Mouse (Mus musculus) lung, postnatal 10 days (tissue): ENCODE measurements around the gene Lhx2.

Experiments
- DNase-seq: peaks from one replicate; pipeline ENCODE4 v3.0.0; 2021

Lhx2 gene

GRCm38 (mm10) chr2:38338990-38339909 lies at the start of gene Lhx2:
Gene Lhx2, plus strand, starts transcription at chr2:38339281.
- no peak for DNase-seq

- peak; percentile 6 for DNase-seq
These were observed 47.6 kb upstream of the Lhx2 start for GRCm38 (mm10) chr2:38291526-38291925.

DNA sequence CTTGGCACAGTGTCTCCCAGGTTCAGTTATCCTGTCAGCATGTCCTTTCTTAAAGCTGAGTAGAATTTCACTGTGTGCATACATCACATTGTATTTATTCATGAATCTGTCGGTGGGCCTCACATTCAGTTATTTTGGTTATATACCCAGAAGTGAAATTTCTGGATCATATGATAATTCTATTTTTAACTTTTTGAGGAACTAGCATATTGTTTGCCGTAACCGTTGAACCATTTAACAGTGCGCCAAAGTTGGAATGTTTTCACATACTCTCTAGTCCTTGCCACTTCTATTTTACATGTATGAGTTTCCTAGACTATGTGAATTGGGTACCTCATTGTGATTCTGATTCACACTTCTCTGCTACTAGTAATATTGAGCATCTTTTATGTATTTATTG lies 43.1 kb upstream of the Lhx2 start:
- DNase-seq, result no peak

- DNase-seq, result no peak
These were observed 38.1 kb upstream of the Lhx2 start for GRCm38 (mm10) chr2:38300941-38301340.

DNA sequence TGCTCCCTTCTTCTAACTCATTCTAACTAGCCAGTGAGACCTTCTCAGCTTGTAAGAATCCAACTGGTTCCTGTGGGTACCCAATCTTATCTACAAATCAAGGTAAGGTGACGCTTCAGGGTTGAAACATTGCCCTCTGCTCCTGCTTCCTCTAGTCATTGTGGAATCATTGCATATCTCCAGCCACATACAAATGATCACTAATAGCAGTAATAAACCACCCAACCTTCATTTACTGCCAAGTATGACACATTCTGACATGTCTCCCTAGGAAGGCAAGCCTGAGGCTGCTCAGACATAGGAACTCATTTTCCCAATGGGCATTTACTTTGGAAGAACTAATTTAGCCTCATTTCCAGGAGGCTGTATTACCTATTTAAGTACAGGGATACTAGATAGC lies 33.9 kb upstream of the Lhx2 start:
- DNase-seq, result no peak

GRCm38 (mm10) chr2:38312921-38313320 lies 26.2 kb upstream of the Lhx2 start:
- DNase-seq, result no peak

- no peak for DNase-seq
These were observed 25.7 kb upstream of the Lhx2 start for GRCm38 (mm10) chr2:38313399-38313798.

- DNase-seq, result no peak
These were observed 20.0 kb upstream of the Lhx2 start for GRCm38 (mm10) chr2:38319086-38319485.

DNA sequence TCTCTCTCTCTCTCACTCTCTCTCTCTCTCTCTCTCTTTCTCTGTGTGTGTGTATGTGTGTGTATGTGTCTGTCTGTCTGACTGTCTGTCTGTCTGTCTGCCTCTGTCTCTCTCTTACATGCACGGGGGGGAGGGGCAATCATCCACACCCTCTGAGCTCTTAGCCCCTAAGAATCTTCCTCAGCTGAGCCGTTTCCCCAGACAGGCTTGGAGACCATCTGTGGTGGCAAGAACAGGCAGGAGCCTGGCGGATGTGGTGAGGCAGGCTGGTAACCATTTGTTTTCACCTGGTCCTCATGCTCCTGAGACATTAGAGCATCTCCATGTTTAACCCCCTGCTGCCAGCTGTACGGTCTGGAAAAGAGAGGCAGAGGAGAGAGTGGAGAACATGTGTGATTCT lies 18.2 kb upstream of the Lhx2 start:
- DNase-seq, result no peak

GRCm38 (mm10) chr2:38323380-38323779 lies 15.7 kb upstream of the Lhx2 start:
- no peak for DNase-seq

DNA sequence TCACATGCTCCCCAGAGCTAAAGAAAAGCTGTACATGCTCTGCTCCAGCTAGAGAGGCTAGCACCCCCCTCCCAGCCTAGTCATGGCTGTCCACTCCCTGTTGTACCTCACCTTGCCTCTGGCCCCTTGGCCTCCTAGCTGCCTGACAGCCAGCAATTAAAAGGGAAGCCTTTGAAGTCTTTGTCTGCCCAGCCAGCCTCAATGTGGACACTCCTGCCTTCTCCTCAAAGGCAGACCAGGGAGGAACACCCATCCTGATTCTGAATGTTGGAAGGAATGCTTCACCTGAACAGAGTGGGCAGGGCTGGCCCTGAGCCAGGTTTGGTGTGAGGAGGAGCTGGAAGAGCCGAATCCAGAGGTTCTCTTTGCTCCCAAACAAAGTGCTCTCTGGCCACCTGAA lies 12.4 kb upstream of the Lhx2 start:
- no peak for DNase-seq

DNA sequence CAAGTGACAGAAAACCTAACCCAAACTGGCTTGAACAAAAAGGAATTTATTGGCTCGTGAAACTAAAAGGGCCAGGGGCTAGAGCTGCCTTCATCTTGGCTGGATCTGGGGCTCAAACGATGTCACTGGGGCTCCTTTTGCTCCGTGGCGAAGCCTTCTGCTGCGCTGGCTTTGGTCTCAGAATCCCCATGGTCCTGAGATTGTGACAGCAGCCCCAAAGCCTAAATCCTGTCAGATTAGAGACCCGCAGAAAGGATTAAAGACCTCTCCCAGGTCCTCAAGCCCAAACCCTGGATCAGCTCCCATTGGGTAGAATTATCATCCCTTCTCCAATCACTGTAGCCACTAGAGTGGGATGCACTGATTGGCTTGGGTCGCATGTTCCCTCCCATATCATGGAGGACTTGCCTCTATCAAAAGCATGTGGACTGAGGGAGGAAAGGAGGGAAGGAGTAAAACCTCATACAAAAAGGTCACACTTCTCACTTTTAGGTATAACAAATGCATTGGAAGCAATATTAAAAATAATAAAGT lies 5.4 kb upstream of the Lhx2 start:
- no peak for DNase-seq

- no peak for DNase-seq
These were observed 2.5 kb upstream of the Lhx2 start for GRCm38 (mm10) chr2:38336606-38337005.

- no peak for DNase-seq
These were observed 1.9 kb upstream of the Lhx2 start for GRCm38 (mm10) chr2:38337091-38337640.

- DNase-seq, result no peak
These were observed 1.4 kb upstream of the Lhx2 start for GRCm38 (mm10) chr2:38337681-38338080.

DNA sequence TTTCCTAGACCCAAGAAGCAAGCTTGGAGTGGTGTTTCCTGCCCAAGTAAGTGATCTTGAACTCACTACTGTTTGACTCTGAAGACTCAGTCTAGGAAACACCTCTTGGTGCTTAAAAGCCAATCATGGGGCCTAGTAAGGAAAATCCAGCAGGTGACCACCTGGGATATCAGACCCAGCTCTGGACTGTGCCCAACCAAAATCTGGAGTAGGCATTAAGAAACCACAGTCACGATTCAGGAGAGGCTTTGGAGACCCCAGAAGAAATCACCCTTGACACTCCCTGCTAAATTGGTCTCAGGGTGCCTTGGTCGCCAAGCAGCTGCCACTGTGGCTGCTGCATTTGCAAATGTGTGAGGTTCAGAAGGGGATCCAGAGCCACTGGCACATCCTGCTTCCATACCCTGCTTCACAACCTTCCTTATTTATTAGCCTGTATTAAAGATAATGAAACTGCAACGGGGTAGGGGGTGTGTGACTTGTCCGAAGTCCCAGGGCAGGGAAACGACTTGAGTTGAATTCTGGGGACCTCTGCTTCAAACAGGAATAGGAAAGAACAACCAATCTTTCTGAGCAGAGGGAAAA lies 641 bp upstream of the Lhx2 start:
- DNase-seq, result no peak

- DNase-seq, result no peak
These were observed 987 bp downstream of the Lhx2 start for GRCm38 (mm10) chr2:38339910-38340625.

DNA sequence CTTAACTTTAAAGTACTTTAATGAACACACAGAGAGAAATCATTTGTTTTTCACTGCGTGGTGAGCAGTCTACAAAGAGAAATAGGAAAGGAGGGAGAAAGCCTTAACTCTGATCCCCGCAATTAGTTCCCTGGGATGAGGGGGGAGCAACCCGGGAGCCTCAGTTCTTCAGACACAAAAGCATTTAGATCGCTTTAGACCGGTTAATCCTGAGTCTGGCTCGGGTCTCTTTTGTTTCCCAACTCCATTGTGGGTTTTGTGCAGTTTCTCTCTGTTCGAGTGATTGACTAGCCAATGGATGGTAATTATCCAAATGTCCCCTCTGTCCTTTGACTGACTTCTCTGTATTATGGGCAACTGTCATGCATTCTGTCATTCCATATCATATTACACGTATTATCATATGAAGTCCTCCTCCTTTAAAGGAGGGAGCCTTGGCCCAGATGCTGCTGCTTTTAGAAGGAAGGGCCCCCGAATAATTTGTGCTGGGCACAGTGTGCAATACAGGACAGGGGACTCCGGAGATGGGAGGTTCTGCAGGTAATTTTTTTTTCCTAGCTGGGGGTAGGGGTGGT lies 1.6 kb downstream of the Lhx2 start:
- DNase-seq, result no peak

- DNase-seq, result no peak
These were observed 4.5 kb downstream of the Lhx2 start for GRCm38 (mm10) chr2:38343573-38343972.

DNA sequence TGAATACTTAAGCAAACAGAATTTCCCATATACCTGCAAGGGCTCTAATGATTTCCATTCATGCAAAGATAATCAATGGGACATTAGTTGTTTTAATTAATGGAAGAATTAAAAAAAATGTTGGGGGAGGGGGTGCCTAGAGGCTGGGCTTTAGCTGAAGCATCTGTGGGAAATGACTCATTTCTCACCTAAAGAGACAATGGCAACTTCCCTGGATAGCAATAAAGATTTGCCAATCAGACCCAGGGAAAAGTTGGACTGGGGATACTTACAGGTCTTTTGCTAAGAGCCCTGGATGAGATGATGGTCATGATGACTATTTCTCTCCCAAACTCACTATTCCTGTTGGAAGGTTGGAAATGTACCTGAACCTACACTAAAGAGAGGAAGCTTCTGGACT lies 5.6 kb downstream of the Lhx2 start:
- no peak for DNase-seq

GRCm38 (mm10) chr2:38346417-38346816 lies 7.3 kb downstream of the Lhx2 start:
- DNase-seq, result no peak

DNA sequence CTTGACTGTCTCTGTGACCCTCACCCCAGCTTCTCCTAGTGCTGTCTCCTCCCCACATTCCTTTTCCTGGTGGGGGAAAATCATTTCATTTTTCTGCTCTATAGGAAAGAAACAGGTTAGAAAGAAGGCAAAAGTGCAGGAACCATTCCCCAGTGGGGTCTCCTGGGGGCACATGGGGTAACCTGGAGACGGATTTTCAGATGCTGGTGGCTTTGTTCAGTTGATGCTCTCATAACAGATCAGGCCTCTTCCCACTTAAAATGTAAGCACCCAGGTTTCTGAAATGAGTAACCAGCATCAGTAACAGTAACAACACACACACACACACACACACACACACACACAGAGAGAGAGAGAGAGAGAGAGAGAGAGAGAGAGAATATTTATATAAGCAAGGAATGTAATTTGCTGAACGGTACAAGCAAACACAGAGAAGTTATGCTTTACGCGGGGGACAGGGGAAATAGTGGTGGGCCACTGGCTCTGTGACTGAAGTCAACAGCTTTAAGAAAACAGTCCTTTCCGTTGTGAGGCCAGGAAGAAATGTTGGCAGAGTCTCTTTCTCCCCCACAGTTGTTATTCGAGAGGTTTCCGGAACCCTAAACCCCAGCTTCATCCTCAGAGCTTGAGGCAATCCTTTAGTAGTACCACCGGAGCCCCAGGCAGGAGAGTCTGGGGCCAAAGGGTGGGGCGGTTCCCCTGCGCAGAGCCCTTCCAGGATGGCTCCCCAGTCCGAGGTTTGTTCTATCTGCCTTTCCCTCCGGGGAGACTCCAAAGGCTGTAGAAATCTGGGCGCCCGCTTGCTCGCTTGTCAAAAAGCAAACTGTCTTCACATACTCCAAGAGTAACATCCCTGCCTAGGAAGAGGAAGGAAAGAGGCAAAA lies 8.0 kb downstream of the Lhx2 start:
- no peak for DNase-seq
